Mouse (Mus musculus) thymus, postnatal 0 days (tissue): ENCODE results near the gene Iffo2. TPM values are rescaled to one million over a fixed set of nuclear protein-coding genes. Genes with fewer than 3 reads are reported as not detected.

Experiments
- DNase-seq: peaks from one replicate; pipeline ENCODE4 v3.0.0-alpha.2; 2015; ENCODE audit warnings: low spot score
- microRNA-seq: library from miRNA; unstranded; fragments of <30 nt; microRNA quantifications from one replicate; pipeline ENCODE4, GENCODE M21; 2016; ENCODE audit warnings: borderline number of aligned reads
- polyA plus RNA-seq: library from polyadenylated mRNA; unstranded; fragments of >200 nt; fragmentation: Nextera tagmentation; extraction: Ambion mirVana; gene quantifications from 2 replicates; pipeline ENCODE4 v1.2.1, GENCODE M21; 2015

Iffo2 gene
- polyA plus RNA-seq, 1 experiment from 2014 or later: 3.7 TPM

GRCm38 (mm10) chr4:139639801-139640200 lies 109.5 kb downstream of the Iffo2 start:
- DNase-seq: no peak

- no peak for DNase-seq
Measured at GRCm38 (mm10) chr4:139640333-139640732, 110.0 kb downstream of the Iffo2 start.

GRCm38 (mm10) chr4:139640775-139641174 lies 110.4 kb downstream of the Iffo2 start:
- no peak for DNase-seq

- peak; percentile 59 for DNase-seq
Measured at GRCm38 (mm10) chr4:139641829-139642425, 111.6 kb downstream of the Iffo2 start.

GRCm38 (mm10) chr4:139643972-139644371 lies 113.6 kb downstream of the Iffo2 start:
- DNase-seq: peak; percentile 80

- peak; percentile 16 for DNase-seq
Measured at GRCm38 (mm10) chr4:139646916-139647315, 116.6 kb downstream of the Iffo2 start.

GRCm38 (mm10) chr4:139650086-139650743 lies 119.9 kb downstream of the Iffo2 start:
- DNase-seq: no peak

GRCm38 (mm10) chr4:139650907-139651306 lies 120.6 kb downstream of the Iffo2 start:
- no peak for DNase-seq

- no peak for DNase-seq
Measured at GRCm38 (mm10) chr4:139653238-139653637, 122.9 kb downstream of the Iffo2 start, which contains the start of gene Tas1r2. TSS of gene Tas1r2 (plus strand) at chr4:139653538.

GRCm38 (mm10) chr4:139661897-139662296 lies 131.5 kb downstream of the Iffo2 start:
- no peak for DNase-seq

- DNase-seq: no peak
Measured at GRCm38 (mm10) chr4:139667632-139668031, 137.3 kb downstream of the Iffo2 start.

- DNase-seq: peak; percentile 69
Measured at GRCm38 (mm10) chr4:139669847-139670246, 139.5 kb downstream of the Iffo2 start.

Small RNA genes lying within 50 kb of the gene (microRNA-seq; reads per million reads assigned to microRNA genes)
- not detected for gene Gm25571
- not detected for gene Mir7020

Other genes with a start within 250 kb of the Iffo2 start
- gene Pqlc2, start 219.8 kb upstream of the Iffo2 start, polyA plus RNA-seq: 13.5 and 14.5 TPM in 2 replicates
- 68.9 and 75.5 TPM in 2 replicates for gene Akr7a5, start 219.8 kb upstream of the Iffo2 start, polyA plus RNA-seq
- 115 and 116 TPM in 2 replicates for gene Mrto4, start 178.0 kb upstream of the Iffo2 start, polyA plus RNA-seq
- gene Emc1, start 178.0 kb upstream of the Iffo2 start, polyA plus RNA-seq: 16.8 and 17.8 TPM in 2 replicates
- 44.9 and 50.7 TPM in 2 replicates for gene Ubr4, start 177.9 kb upstream of the Iffo2 start, polyA plus RNA-seq
- gene Gm21969, start 72.6 kb downstream of the Iffo2 start, polyA plus RNA-seq: not detected in 2 replicates
- 28.9 and 31.7 TPM in 2 replicates for gene Aldh4a1, start 92.3 kb downstream of the Iffo2 start, polyA plus RNA-seq
- gene Tas1r2, start 123.0 kb downstream of the Iffo2 start, polyA plus RNA-seq: not detected in 2 replicates